Mouse (Mus musculus) bone marrow, adult 2 months (tissue): ENCODE measurements around the gene Lyrm2. TPM values are rescaled to one million over a fixed set of nuclear protein-coding genes. Genes with fewer than 3 reads are reported as not detected.

Experiments
- H3K27ac ChIP-seq: fragments of 200-500 bp; 2 replicates; pipeline ENCODE4 v1.5.1; 2012; ENCODE audit warnings: low read depth, mild to moderate bottlenecking, control low read depth, inconsistent platforms, low read length; ENCODE audit not compliant: control insufficient read depth, poor library complexity, insufficient read depth
- H3K4me1 ChIP-seq: fragments of 200-500 bp; 2 replicates; pipeline ENCODE4 v1.6.1; 2011; ENCODE audit warnings: low read length; ENCODE audit not compliant: control insufficient read depth, insufficient read depth
- H3K4me3 ChIP-seq: fragments of 200-500 bp; replicated peaks from 2 replicates; pipeline ENCODE3; 2011; ENCODE audit warnings: mild to moderate bottlenecking, low read depth, low read length, control low read depth; ENCODE audit not compliant: control insufficient read depth
- CTCF ChIP-seq: fragments of 200-500 bp; IDR thresholded peaks from 2 replicates; pipeline ENCODE4 v1.5.1; 2011; ENCODE audit warnings: low read length, control low read depth; ENCODE audit not compliant: control insufficient read depth, insufficient read depth
- POLR2A ChIP-seq: fragments of 200-500 bp; IDR thresholded peaks from 2 replicates; pipeline ENCODE4 v1.6.1; 2011; ENCODE audit warnings: low read depth, mild to moderate bottlenecking, control low read depth, low read length, borderline replicate concordance; ENCODE audit not compliant: control insufficient read depth
- WGBS: fragments of 180-500 bp; shearing (Covaris S2); methylation state at CpG from one replicate; pipeline ENCODE4 v1.1.7; 2018; 5-methylcytosine and 5-hydroxymethylcytosine counted together
- polyA plus RNA-seq: library from polyadenylated mRNA; stranded (reverse); fragments of >200 nt; gene quantifications from 2 replicates; pipeline ENCODE4 v1.2.4, GENCODE M21; 2011; ENCODE audit warnings: low replicate concordance; ENCODE audit not compliant: missing spikeins, insufficient read depth, insufficient read length

Lyrm2 gene
- polyA plus RNA-seq, 1 experiment, result 15.8 TPM

GRCm38 (mm10) chr4:32833494-32834282 is 33.6 kb downstream of the Lyrm2 start:
- TF ChIP-seq CTCF (no peak), POLR2A (no peak)
- Histone ChIP-seq H3K4me3 (no peak overlapping the region), H3K4me1 (no peaks in the 10 kb centered on the region), H3K27ac (no peak overlapping the region)
- WGBS, result 59% methylated on average over 17 of the region's 17 CpGs

- Histone ChIP-seq H3K4me3 (no peak overlapping the region), H3K4me1 (no peaks in the 10 kb centered on the region), H3K27ac (no peak overlapping the region)
- WGBS, result 78% methylated on average over 3 of the region's 3 CpGs
- TF ChIP-seq CTCF (no peak), POLR2A (no peak)
Observed at GRCm38 (mm10) chr4:32834541-32834940, 34.5 kb downstream of the Lyrm2 start.

GRCm38 (mm10) chr4:32836071-32836470 is 36.0 kb downstream of the Lyrm2 start:
- H3K4me1 ChIP-seq, result no peaks in the 10 kb centered on the region
- H3K27ac ChIP-seq, result no peak overlapping the region
- 83% methylated on average over 9 of the region's 9 CpGs for WGBS
- TF ChIP-seq POLR2A, result no peak
- no peak for TF ChIP-seq CTCF
- H3K4me3 ChIP-seq, result no peak overlapping the region

- 81% methylated on average over 3 of the region's 3 CpGs for WGBS
- Histone ChIP-seq H3K4me1 (no peaks in the 10 kb centered on the region), H3K4me3 (no peak overlapping the region), H3K27ac (no peak overlapping the region)
- no peak for TF ChIP-seq CTCF
- TF ChIP-seq POLR2A, result no peak
Observed at GRCm38 (mm10) chr4:32838401-32838800, 38.3 kb downstream of the Lyrm2 start.

Other genes with a start within 250 kb of the Lyrm2 start
- gene Gja10, start 197.5 kb upstream of the Lyrm2 start, polyA plus RNA-seq, result not detected in 2 replicates
- gene Casp8ap2, start 184.8 kb upstream of the Lyrm2 start, polyA plus RNA-seq, result 5.3 and 11.1 TPM in 2 replicates
- gene Mdn1, start 143.1 kb upstream of the Lyrm2 start, polyA plus RNA-seq, result 8.6 and 19.0 TPM in 2 replicates
- gene Ankrd6, start 150.6 kb downstream of the Lyrm2 start, polyA plus RNA-seq, result 1.4 and 2.2 TPM in 2 replicates
- 1.5 and 7.8 TPM in 2 replicates for gene Rragd, start 182.8 kb downstream of the Lyrm2 start, polyA plus RNA-seq
- gene Ube2j1, start 231.2 kb downstream of the Lyrm2 start, polyA plus RNA-seq, result 17.3 and 18.4 TPM in 2 replicates